Comparison of ENCODE assay signal across 7 mouse cellular contexts in the genomic region with DNA sequence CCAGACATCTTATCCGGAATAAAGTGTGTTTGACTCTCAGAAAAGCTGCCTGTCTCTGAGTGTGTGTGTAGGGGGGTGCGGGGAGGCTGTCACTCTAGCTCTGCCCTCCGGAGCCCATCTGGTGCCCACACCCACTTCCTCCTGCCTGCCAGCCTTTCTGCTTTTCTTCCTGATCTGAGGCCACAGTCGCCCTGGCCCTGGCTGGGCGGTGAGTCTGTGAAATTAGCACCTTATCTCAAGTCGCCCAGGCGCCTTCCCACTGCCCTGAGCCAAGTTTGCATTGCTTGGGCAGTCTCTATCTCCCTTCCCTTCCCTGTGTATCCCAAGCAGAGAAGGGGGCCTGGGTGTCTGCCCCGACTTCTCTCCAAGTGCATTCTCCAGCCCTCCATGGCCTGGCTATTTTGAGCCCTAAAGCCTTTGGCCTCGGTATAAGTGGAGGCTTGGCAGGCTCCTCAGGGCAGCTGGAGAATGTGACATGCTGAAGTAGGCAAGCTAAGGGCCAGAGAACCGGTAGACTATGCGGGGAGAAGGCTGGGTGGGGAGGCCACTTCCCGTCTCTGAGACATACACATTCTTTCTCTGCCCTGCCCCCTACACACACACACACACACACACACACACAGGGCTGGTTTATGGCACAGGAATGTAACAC. TPM values are rescaled to one million over a fixed set of nuclear protein-coding genes. Genes with fewer than 3 reads are reported as not detected.
DNase-seq lines count a peak whose midpoint lies in the region; ATAC-seq and TF ChIP-seq lines count a peak whose summit lies in the region.

No protein-coding gene starts in this region.

- H3K27ac ChIP-seq in ES-Bruce4 (ENCODE audit: insufficient read depth, low read length) = peak overlapping the region; percentile 33; the same call in 1 of the 2 replicates
- peak overlapping the region; percentile 29 for H3K27ac ChIP-seq in embryonic facial prominence, embryonic 11.5 days (replicated peaks; ENCODE audit: low read depth, low read length)
- peak overlapping the region; percentile 99 for H3K27ac ChIP-seq in heart, embryonic 11.5 days (ENCODE audit: low read depth, low read length)
- H3K27ac ChIP-seq in kidney, postnatal 0 days = peak overlapping the region; percentile 94
- peak overlapping the region; percentile 97 for H3K27ac ChIP-seq in spleen, adult 2 months (ENCODE audit: insufficient read depth, low read length)

- no peaks in the 10 kb centered on the region for H3K9me3 ChIP-seq in ES-Bruce4 (replicated peaks; ENCODE audit: control insufficient read depth, insufficient read depth, low read length, poor library complexity, severe bottlenecking)
- H3K9me3 ChIP-seq in embryonic facial prominence, embryonic 11.5 days (replicated peaks; ENCODE audit: control insufficient read depth, low read length) = no peaks in the 10 kb centered on the region
- no peaks in the 10 kb centered on the region for H3K9me3 ChIP-seq in heart, embryonic 11.5 days (replicated peaks; ENCODE audit: control insufficient read depth, low read length)
- no peaks in the 10 kb centered on the region for H3K9me3 ChIP-seq in kidney, postnatal 0 days (replicated peaks; ENCODE audit: low read length)

- H3K36me3 ChIP-seq in ES-Bruce4 (ENCODE audit: control insufficient read depth, insufficient read depth, low read length, poor library complexity, severe bottlenecking) = no peaks in the 10 kb centered on the region
- no peaks in the 10 kb centered on the region for H3K36me3 ChIP-seq in embryonic facial prominence, embryonic 11.5 days (replicated peaks; ENCODE audit: control insufficient read depth, insufficient read depth, low read depth, low read length)
- H3K36me3 ChIP-seq in heart, embryonic 11.5 days (ENCODE audit: control insufficient read depth, insufficient read depth, low read length) = 0 out of 2 replicates have a peak, but pooled peaks cover 3% of the 10 kb centered on the region
- H3K36me3 ChIP-seq in kidney, postnatal 0 days (ENCODE audit: insufficient read depth, low read length) = peaks cover 4% of the 10 kb centered on the region; the same call in 1 of the 2 replicates
- H3K36me3 ChIP-seq in spleen, adult 2 months (ENCODE audit: control insufficient read depth, insufficient read depth, low read length) = peaks cover 2% of the 10 kb centered on the region; the same call in 1 of the 2 replicates

- WGBS in embryonic facial prominence, embryonic 11.5 days = 44% methylated on average over 12 of the region's 12 CpGs
- 2% methylated on average over 12 of the region's 12 CpGs for WGBS in heart, embryonic 11.5 days (ENCODE audit: insufficient replicate concordance)
- 17% methylated on average over 12 of the region's 12 CpGs for WGBS in kidney, postnatal 0 days
- 6% methylated on average over 12 of the region's 12 CpGs for WGBS in spleen, adult 2 months

- TF ChIP-seq EP300 in ES-Bruce4 (IDR thresholded peaks at IDR 0.05; ENCODE audit: insufficient read depth, low read depth, low read length) = no peak

- peaks cover 4% of the 10 kb centered on the region for H3K4me1 ChIP-seq in ES-Bruce4 (ENCODE audit: control insufficient read depth, insufficient read depth, low read length)
- H3K4me1 ChIP-seq in embryonic facial prominence, embryonic 11.5 days (ENCODE audit: control insufficient read depth, insufficient read depth, low read length) = peaks cover 5% of the 10 kb centered on the region
- H3K4me1 ChIP-seq in heart, embryonic 11.5 days (ENCODE audit: control insufficient read depth, insufficient read depth, low read length) = peaks cover 67% of the 10 kb centered on the region
- H3K4me1 ChIP-seq in kidney, postnatal 0 days (replicated peaks; ENCODE audit: insufficient read depth, low read length) = peaks cover 19% of the 10 kb centered on the region
- peaks cover 23% of the 10 kb centered on the region; the same call in 1 of the 2 replicates for H3K4me1 ChIP-seq in spleen, adult 2 months (ENCODE audit: control insufficient read depth, insufficient read depth, insufficient read length)

- peak overlapping the region; percentile 41 for H3K4me3 ChIP-seq in ES-Bruce4 (ENCODE audit: low read depth, low read length)
- no peak overlapping the region for H3K4me3 ChIP-seq in embryonic facial prominence, embryonic 11.5 days (ENCODE audit: low read depth, low read length)
- no peak overlapping the region for H3K4me3 ChIP-seq in heart, embryonic 11.5 days (ENCODE audit: low read depth, low read length)
- H3K4me3 ChIP-seq in kidney, postnatal 0 days (replicated peaks; ENCODE audit: low read depth, low read length) = no peak overlapping the region
- peak overlapping the region; percentile 27; the same call in 1 of the 2 replicates for H3K4me3 ChIP-seq in spleen, adult 2 months (ENCODE audit: extremely low read depth, insufficient read depth, insufficient read length)

- no peak overlapping the region for H3K4me2 ChIP-seq in embryonic facial prominence, embryonic 11.5 days (ENCODE audit: low read depth, low read length)
- H3K4me2 ChIP-seq in heart, embryonic 11.5 days = peak overlapping the region; percentile 46
- peak overlapping the region; percentile 1; the same call in 1 of the 2 replicates for H3K4me2 ChIP-seq in kidney, postnatal 0 days (ENCODE audit: low read length)

- H3K9ac ChIP-seq in ES-Bruce4 (ENCODE audit: low read depth, poor library complexity, severe bottlenecking) = peak overlapping the region; percentile 41
- peak overlapping the region; percentile 13; the same call in 1 of the 2 replicates for H3K9ac ChIP-seq in embryonic facial prominence, embryonic 11.5 days (replicated peaks; ENCODE audit: low read length)
- peak overlapping the region; percentile 64 for H3K9ac ChIP-seq in heart, embryonic 11.5 days (ENCODE audit: low read depth, low read length)
- 0 out of 2 replicates have a peak overlapping the region, but pooled peaks have one; percentile 31 for H3K9ac ChIP-seq in kidney, postnatal 0 days (ENCODE audit: low read depth, low read length)

- no peaks in the 10 kb centered on the region for H3K27me3 ChIP-seq in ES-Bruce4 (ENCODE audit: control insufficient read depth, insufficient read depth, low read length, poor library complexity, severe bottlenecking)
- no peaks in the 10 kb centered on the region for H3K27me3 ChIP-seq in embryonic facial prominence, embryonic 11.5 days (ENCODE audit: control insufficient read depth, insufficient read depth, low read length)
- H3K27me3 ChIP-seq in heart, embryonic 11.5 days (ENCODE audit: control insufficient read depth, insufficient read depth, low read length) = no peaks in the 10 kb centered on the region
- no peaks in the 10 kb centered on the region for H3K27me3 ChIP-seq in kidney, postnatal 0 days (ENCODE audit: insufficient read depth, low read length)
- no peaks in the 10 kb centered on the region for H3K27me3 ChIP-seq in spleen, adult 2 months (ENCODE audit: control insufficient read depth, insufficient read depth, low read length)

- TF ChIP-seq CTCF in ES-Bruce4 (IDR thresholded peaks at IDR 0.05; ENCODE audit: low read depth, low read length) = no peak
- no peak for TF ChIP-seq CTCF in kidney, postnatal 0 days (IDR thresholded peaks at IDR 0.05; ENCODE audit: low read depth)
- TF ChIP-seq CTCF in spleen, adult 2 months (IDR thresholded peaks at IDR 0.05; ENCODE audit: extremely low read depth, insufficient read depth, insufficient read length, insufficient replicate concordance) = no peak

- no peak for DNase-seq in embryonic facial prominence, embryonic 11.5 days (ENCODE audit: low spot score)
- DNase-seq in kidney, postnatal 0 days (ENCODE audit: low spot score) = peak; percentile 78
- DNase-seq in lung, postnatal 25 days (ENCODE audit: low spot score) = peak; percentile 88
- peak in 1 of 2 experiments; percentile 80 for DNase-seq in spleen, adult 2 months (ENCODE audit: low read depth in 1 of 2, low spot score in 2 of 2)

- peak; percentile 74 for ATAC-seq in activated CD4-positive, CD25-positive, alpha-beta regulatory T cell, adult 4 months
- no peak for ATAC-seq in embryonic facial prominence, embryonic 11.5 days (replicated peaks; ENCODE audit: insufficient number of reproducible peaks, low FRiP score, low TSS enrichment, low read depth)
- peak; percentile 78 for ATAC-seq in heart, embryonic 11.5 days (replicated peaks; ENCODE audit: insufficient number of reproducible peaks, low FRiP score, low TSS enrichment)
- no peak; the same call in 1 of the 2 replicates for ATAC-seq in kidney, postnatal 0 days (replicated peaks; ENCODE audit: low FRiP score, low read depth)

- TF ChIP-seq POLR2A in ES-Bruce4 (IDR thresholded peaks at IDR 0.05; ENCODE audit: insufficient read depth, low read length) = no peak
- TF ChIP-seq POLR2A in spleen, adult 2 months (IDR thresholded peaks at IDR 0.05; ENCODE audit: low read depth, low read length) = peak; percentile 74

RNA-seq across cellular contexts. Expression of gene Naglu, which starts 6.0 kb away (rescaled TPM):
- polyA plus RNA-seq in ES-Bruce4 (2011; ENCODE audit: insufficient read depth, insufficient read length, low read depth, missing spikeins) = 7.3 and 7.9 TPM in 2 replicates
- 1 to 10 TPM; 6.8 to 9.0 TPM for polyA plus RNA-seq in activated CD4-positive, CD25-positive, alpha-beta regulatory T cell, adult 4 months (2017; shearing (Covaris generic))
- polyA plus RNA-seq in embryonic facial prominence, embryonic 11.5 days (2014; fragmentation: Nextera tagmentation; extraction: Ambion mirVana) = 3.5 and 5.9 TPM in 2 replicates
- 9.6 and 13.1 TPM in 2 replicates for polyA plus RNA-seq in heart, embryonic 11.5 days (2014; fragmentation: Nextera tagmentation; extraction: Ambion mirVana)
- 26.5 and 28.0 TPM in 2 replicates for polyA plus RNA-seq in kidney, postnatal 0 days (2015; fragmentation: Nextera tagmentation; extraction: Ambion mirVana)
- polyA plus RNA-seq in spleen, adult 2 months (2012; rRNA removed) = 28.6 and 34.8 TPM in 2 replicates

RNA-seq across cellular contexts. Expression of gene Hsd17b1, which starts 14.4 kb away (rescaled TPM):
- 1.0 TPM in 1 of 2 replicates, not detected in the other for polyA plus RNA-seq in ES-Bruce4 (2011; ENCODE audit: insufficient read depth, insufficient read length, low read depth, missing spikeins)
- polyA plus RNA-seq in activated CD4-positive, CD25-positive, alpha-beta regulatory T cell, adult 4 months (2017; shearing (Covaris generic)) = not detected
- not detected in 2 replicates for polyA plus RNA-seq in embryonic facial prominence, embryonic 11.5 days (2014; fragmentation: Nextera tagmentation; extraction: Ambion mirVana)
- 0.11 TPM in 1 of 2 replicates, not detected in the other for polyA plus RNA-seq in heart, embryonic 11.5 days (2014; fragmentation: Nextera tagmentation; extraction: Ambion mirVana)
- 0.13 and 0.42 TPM in 2 replicates for polyA plus RNA-seq in kidney, postnatal 0 days (2015; fragmentation: Nextera tagmentation; extraction: Ambion mirVana)
- polyA plus RNA-seq in spleen, adult 2 months (2012; rRNA removed) = 1.2 and 1.3 TPM in 2 replicates

RNA-seq across cellular contexts. Expression of gene Coasy, which starts 18.6 kb away (rescaled TPM):
- 21.7 and 24.5 TPM in 2 replicates for polyA plus RNA-seq in ES-Bruce4 (2011; ENCODE audit: insufficient read depth, insufficient read length, low read depth, missing spikeins)
- polyA plus RNA-seq in activated CD4-positive, CD25-positive, alpha-beta regulatory T cell, adult 4 months (2017; shearing (Covaris generic)) = 10 to 100 TPM; 17.9 to 22.1 TPM
- 44.9 and 58.1 TPM in 2 replicates for polyA plus RNA-seq in embryonic facial prominence, embryonic 11.5 days (2014; fragmentation: Nextera tagmentation; extraction: Ambion mirVana)
- polyA plus RNA-seq in heart, embryonic 11.5 days (2014; fragmentation: Nextera tagmentation; extraction: Ambion mirVana) = 29.6 and 34.3 TPM in 2 replicates
- 55.3 and 55.9 TPM in 2 replicates for polyA plus RNA-seq in kidney, postnatal 0 days (2015; fragmentation: Nextera tagmentation; extraction: Ambion mirVana)
- 26.6 and 36.9 TPM in 2 replicates for polyA plus RNA-seq in spleen, adult 2 months (2012; rRNA removed)

RNA-seq across cellular contexts. Expression of gene Mlx, which starts 23.3 kb away (rescaled TPM):
- 40.5 and 44.8 TPM in 2 replicates for polyA plus RNA-seq in ES-Bruce4 (2011; ENCODE audit: insufficient read depth, insufficient read length, low read depth, missing spikeins)
- polyA plus RNA-seq in activated CD4-positive, CD25-positive, alpha-beta regulatory T cell, adult 4 months (2017; shearing (Covaris generic)) = 10 to 100 TPM; 51.8 to 71.5 TPM
- polyA plus RNA-seq in embryonic facial prominence, embryonic 11.5 days (2014; fragmentation: Nextera tagmentation; extraction: Ambion mirVana) = 45.7 and 47.9 TPM in 2 replicates
- polyA plus RNA-seq in heart, embryonic 11.5 days (2014; fragmentation: Nextera tagmentation; extraction: Ambion mirVana) = 34.5 and 36.0 TPM in 2 replicates
- polyA plus RNA-seq in kidney, postnatal 0 days (2015; fragmentation: Nextera tagmentation; extraction: Ambion mirVana) = 45.7 and 46.0 TPM in 2 replicates
- polyA plus RNA-seq in spleen, adult 2 months (2012; rRNA removed) = 20.3 and 23.9 TPM in 2 replicates

RNA-seq across cellular contexts. Expression of gene Psmc3ip, which starts 31.4 kb away (rescaled TPM):
- polyA plus RNA-seq in ES-Bruce4 (2011; ENCODE audit: insufficient read depth, insufficient read length, low read depth, missing spikeins) = 35.1 and 35.3 TPM in 2 replicates
- 10 to 100 TPM; 12.3 to 13.4 TPM for polyA plus RNA-seq in activated CD4-positive, CD25-positive, alpha-beta regulatory T cell, adult 4 months (2017; shearing (Covaris generic))
- 61.2 and 62.4 TPM in 2 replicates for polyA plus RNA-seq in embryonic facial prominence, embryonic 11.5 days (2014; fragmentation: Nextera tagmentation; extraction: Ambion mirVana)
- polyA plus RNA-seq in heart, embryonic 11.5 days (2014; fragmentation: Nextera tagmentation; extraction: Ambion mirVana) = 23.1 and 27.5 TPM in 2 replicates
- 23.2 and 26.4 TPM in 2 replicates for polyA plus RNA-seq in kidney, postnatal 0 days (2015; fragmentation: Nextera tagmentation; extraction: Ambion mirVana)
- polyA plus RNA-seq in spleen, adult 2 months (2012; rRNA removed) = 0.85 and 0.90 TPM in 2 replicates

Comparison
In these comparisons a context has a peak if more than half of its experiments do, and no peak if none do; other contexts are left out.
1. H3K27ac ChIP-seq: peak in every context shown above with its lines; median percentile 99 in heart, embryonic 11.5 days; 97 in spleen, adult 2 months; 94 in kidney, postnatal 0 days; 33 in ES-Bruce4; 29 in embryonic facial prominence, embryonic 11.5 days.
2. H3K4me3 ChIP-seq: peak in ES-Bruce4 (single experiment) and spleen, adult 2 months (single experiment); none in embryonic facial prominence, embryonic 11.5 days (single experiment), heart, embryonic 11.5 days (single experiment) and kidney, postnatal 0 days (single experiment).
3. H3K9ac ChIP-seq: peak in every context shown above with its lines; median percentile 64 in heart, embryonic 11.5 days; 41 in ES-Bruce4; 31 in kidney, postnatal 0 days; 13 in embryonic facial prominence, embryonic 11.5 days.
4. ATAC-seq: peak in activated CD4-positive, CD25-positive, alpha-beta regulatory T cell, adult 4 months (single experiment) and heart, embryonic 11.5 days (single experiment); none in embryonic facial prominence, embryonic 11.5 days (single experiment) and kidney, postnatal 0 days (single experiment).